Mouse (Mus musculus): ENCODE results near the gene Aqp12. TPM values are rescaled to one million over a fixed set of nuclear protein-coding genes. Genes with fewer than 3 reads are reported as not detected.

The Aqp12 gene
- polyA plus RNA-seq, 1 experiment from 2014 or later = not detected

DNA sequence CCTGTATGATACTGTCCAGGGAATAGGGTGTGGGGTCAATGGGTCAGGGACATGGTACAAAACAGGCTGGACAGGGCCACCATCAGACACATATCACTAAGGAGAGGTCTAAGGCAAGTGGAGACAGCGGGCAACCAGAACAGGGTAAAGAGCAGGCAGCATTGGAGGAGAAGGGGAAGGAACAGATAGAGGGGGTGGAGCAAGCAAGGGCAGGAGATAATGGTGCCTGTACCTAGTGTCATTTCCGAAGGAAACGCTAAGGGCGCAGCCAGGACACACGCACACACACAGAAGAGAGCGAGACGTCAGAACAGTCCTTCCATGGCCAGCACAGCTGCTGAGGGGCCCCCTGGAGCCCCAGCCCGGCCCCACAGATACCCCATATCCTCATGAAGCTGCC is 20.5 kb downstream of the Aqp12 start:
- Histone ChIP-seq H3K4me3 (no peak overlapping the region), H3K27ac (no peak overlapping the region), H3K4me2 (no peak overlapping the region), H3K36me3 (replicated peaks) (peaks cover 54% of the 10 kb centered on the region), H3K27me3 (replicated peaks) (no peaks in the 10 kb centered on the region), H3K9ac (no peak overlapping the region), H3K9me3 (no peaks in the 10 kb centered on the region), H3K4me1 (no peaks in the 10 kb centered on the region)
- WGBS = 87% methylated on average over 8 of the region's 8 CpGs
- no peak for ATAC-seq (replicated peaks)

GRCm38 (mm10) chr1:93029387-93029786 is 23.3 kb downstream of the Aqp12 start:
- no peak overlapping the region for H3K4me2 ChIP-seq
- no peaks in the 10 kb centered on the region for H3K4me1 ChIP-seq
- no peak for ATAC-seq (replicated peaks)
- no peak overlapping the region for H3K27ac ChIP-seq
- peaks cover 36% of the 10 kb centered on the region for H3K36me3 ChIP-seq (replicated peaks)
- H3K27me3 ChIP-seq (replicated peaks) = no peaks in the 10 kb centered on the region
- no peaks in the 10 kb centered on the region for H3K9me3 ChIP-seq
- no peak overlapping the region for H3K4me3 ChIP-seq
- no peak overlapping the region for H3K9ac ChIP-seq
- WGBS = 95% methylated on average over 10 of the region's 10 CpGs

DNA sequence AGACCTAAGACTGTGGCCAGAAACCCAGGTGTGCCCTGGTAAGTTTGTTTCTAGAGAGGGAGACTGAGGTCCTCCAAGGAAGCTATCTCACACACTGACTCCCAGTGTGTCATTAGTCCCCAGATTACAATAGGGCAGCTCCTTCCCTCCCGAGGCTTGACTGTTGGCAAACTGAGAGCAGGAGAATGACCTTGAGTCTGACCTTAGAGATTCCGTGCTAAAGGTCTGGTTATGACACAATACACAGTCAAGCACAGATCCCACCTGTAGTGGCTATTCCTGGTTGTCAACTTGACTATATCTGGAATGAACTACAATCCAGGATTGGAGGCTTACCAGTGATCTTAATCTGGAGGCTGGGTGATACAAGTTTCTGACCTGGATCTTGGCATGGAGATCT is 23.9 kb downstream of the Aqp12 start:
- no peaks in the 10 kb centered on the region for H3K27me3 ChIP-seq (replicated peaks)
- H3K27ac ChIP-seq = no peak overlapping the region
- peaks cover 29% of the 10 kb centered on the region for H3K36me3 ChIP-seq (replicated peaks)
- H3K4me3 ChIP-seq = no peak overlapping the region
- 76% methylated on average over 2 of the region's 2 CpGs for WGBS
- H3K4me1 ChIP-seq = no peaks in the 10 kb centered on the region
- H3K9ac ChIP-seq = no peak overlapping the region
- H3K4me2 ChIP-seq = no peak overlapping the region
- no peaks in the 10 kb centered on the region for H3K9me3 ChIP-seq
- ATAC-seq (replicated peaks) = no peak

- Histone ChIP-seq H3K36me3 (replicated peaks) (peaks cover 28% of the 10 kb centered on the region; the same call in 1 of the 2 replicates), H3K9ac (no peak overlapping the region), H3K27ac (no peak overlapping the region), H3K4me3 (no peak overlapping the region), H3K4me2 (no peak overlapping the region), H3K4me1 (no peaks in the 10 kb centered on the region), H3K9me3 (no peaks in the 10 kb centered on the region), H3K27me3 (replicated peaks) (no peaks in the 10 kb centered on the region)
- WGBS = 95% methylated on average over 3 of the region's 3 CpGs
- no peak for ATAC-seq (replicated peaks)
These were observed 25.1 kb downstream of the Aqp12 start for GRCm38 (mm10) chr1:93031199-93031598.

GRCm38 (mm10) chr1:93033989-93034388 is 27.9 kb downstream of the Aqp12 start:
- Histone ChIP-seq H3K4me3 (no peak overlapping the region), H3K4me1 (no peaks in the 10 kb centered on the region), H3K27me3 (replicated peaks) (no peaks in the 10 kb centered on the region), H3K27ac (no peak overlapping the region), H3K9ac (no peak overlapping the region), H3K36me3 (replicated peaks) (peaks cover 46% of the 10 kb centered on the region), H3K9me3 (no peaks in the 10 kb centered on the region), H3K4me2 (no peak overlapping the region)
- 52% methylated on average over 8 of the region's 8 CpGs for WGBS
- no peak for ATAC-seq (replicated peaks)

DNA sequence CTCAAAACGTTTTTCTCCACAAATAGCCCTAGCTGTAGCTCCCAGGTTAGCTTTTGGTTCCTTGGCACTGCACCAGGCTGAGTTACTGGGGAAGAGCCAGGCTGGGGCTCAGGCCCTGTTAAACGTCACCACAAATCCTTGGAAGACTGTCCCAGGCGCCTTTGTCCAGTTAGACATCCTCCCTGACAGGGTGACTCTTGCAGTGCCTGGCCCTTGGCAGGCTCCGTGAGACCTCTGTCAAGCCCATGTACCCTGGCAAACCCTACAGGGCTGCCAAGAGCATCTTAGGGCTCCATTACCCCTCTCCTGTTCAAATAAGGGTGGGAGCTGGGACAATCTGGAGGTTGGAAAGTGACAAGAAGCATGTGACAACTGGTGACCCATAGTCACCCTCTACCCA is 29.8 kb downstream of the Aqp12 start:
- WGBS = 83% methylated on average over 4 of the region's 4 CpGs
- Histone ChIP-seq H3K4me2 (no peak overlapping the region), H3K27me3 (replicated peaks) (no peaks in the 10 kb centered on the region), H3K9ac (no peak overlapping the region), H3K9me3 (no peaks in the 10 kb centered on the region), H3K4me1 (no peaks in the 10 kb centered on the region), H3K27ac (no peak overlapping the region), H3K36me3 (replicated peaks) (peaks cover 63% of the 10 kb centered on the region), H3K4me3 (no peak overlapping the region)
- ATAC-seq (replicated peaks) = no peak

DNA sequence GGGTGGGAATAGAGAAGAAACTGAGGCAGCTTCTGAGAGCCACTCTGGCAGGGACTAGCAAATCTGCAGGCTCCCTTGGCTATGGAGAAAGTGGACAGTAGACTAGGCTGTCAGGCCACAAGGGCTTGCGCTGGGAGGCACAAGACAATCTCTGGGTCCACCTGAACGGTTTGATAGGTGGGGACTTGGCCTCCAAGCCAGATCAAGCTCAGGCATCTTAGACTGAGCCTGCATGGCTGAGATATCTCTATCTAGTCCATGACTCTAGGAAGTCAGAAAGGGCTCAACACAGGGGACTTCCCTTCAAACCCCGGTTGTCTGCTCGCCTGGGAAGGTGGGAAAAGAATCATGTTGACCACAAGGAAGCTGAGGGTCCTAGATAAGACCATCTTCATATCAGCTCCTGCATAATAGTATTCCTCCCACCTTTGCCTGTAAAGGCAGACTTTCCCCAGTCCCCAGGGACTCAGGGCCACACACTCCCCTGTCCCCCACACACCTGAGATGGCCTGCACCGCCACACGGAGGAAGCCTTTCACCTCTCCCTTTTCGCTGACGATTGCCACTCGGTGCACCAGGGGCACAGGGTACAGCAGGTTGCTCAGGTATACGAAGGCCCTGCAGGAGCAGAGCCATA is 40.1 kb downstream of the Aqp12 start:
- H3K9me3 ChIP-seq = no peaks in the 10 kb centered on the region
- H3K27me3 ChIP-seq (replicated peaks) = no peaks in the 10 kb centered on the region
- no peak overlapping the region for H3K4me2 ChIP-seq
- peaks cover 56% of the 10 kb centered on the region for H3K36me3 ChIP-seq (replicated peaks)
- no peaks in the 10 kb centered on the region for H3K4me1 ChIP-seq
- ATAC-seq (replicated peaks) = no peak
- H3K4me3 ChIP-seq = no peak overlapping the region
- H3K9ac ChIP-seq = no peak overlapping the region
- 86% methylated on average over 10 of the region's 10 CpGs for WGBS
- H3K27ac ChIP-seq = no peak overlapping the region

DNA sequence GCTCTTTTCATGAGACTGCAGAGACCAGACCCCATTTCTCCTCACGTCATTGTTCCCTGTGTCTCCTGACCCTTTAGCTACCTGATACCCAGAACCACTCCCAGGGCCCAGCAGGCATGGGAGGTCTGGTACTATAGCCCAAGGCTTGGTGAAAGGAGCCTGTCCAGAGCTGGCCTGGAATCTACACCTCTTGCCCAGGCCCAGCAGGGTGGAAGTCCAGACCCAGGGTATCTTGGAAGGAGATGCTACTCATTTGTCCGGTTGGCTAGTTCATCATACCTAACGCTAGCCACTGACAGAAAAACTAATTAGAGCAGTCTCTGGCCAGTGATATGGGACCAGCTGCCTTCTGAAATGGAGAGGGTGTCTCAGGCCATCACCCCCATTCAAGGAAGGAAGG is 43.9 kb downstream of the Aqp12 start:
- H3K4me1 ChIP-seq = no peaks in the 10 kb centered on the region
- 93% methylated on average over 3 of the region's 3 CpGs for WGBS
- H3K27me3 ChIP-seq (replicated peaks) = no peaks in the 10 kb centered on the region
- peaks cover 62% of the 10 kb centered on the region for H3K36me3 ChIP-seq (replicated peaks)
- no peak overlapping the region for H3K27ac ChIP-seq
- H3K9ac ChIP-seq = no peak overlapping the region
- H3K4me2 ChIP-seq = no peak overlapping the region
- no peak for ATAC-seq (replicated peaks)
- H3K9me3 ChIP-seq = no peaks in the 10 kb centered on the region
- H3K4me3 ChIP-seq = no peak overlapping the region

DNA sequence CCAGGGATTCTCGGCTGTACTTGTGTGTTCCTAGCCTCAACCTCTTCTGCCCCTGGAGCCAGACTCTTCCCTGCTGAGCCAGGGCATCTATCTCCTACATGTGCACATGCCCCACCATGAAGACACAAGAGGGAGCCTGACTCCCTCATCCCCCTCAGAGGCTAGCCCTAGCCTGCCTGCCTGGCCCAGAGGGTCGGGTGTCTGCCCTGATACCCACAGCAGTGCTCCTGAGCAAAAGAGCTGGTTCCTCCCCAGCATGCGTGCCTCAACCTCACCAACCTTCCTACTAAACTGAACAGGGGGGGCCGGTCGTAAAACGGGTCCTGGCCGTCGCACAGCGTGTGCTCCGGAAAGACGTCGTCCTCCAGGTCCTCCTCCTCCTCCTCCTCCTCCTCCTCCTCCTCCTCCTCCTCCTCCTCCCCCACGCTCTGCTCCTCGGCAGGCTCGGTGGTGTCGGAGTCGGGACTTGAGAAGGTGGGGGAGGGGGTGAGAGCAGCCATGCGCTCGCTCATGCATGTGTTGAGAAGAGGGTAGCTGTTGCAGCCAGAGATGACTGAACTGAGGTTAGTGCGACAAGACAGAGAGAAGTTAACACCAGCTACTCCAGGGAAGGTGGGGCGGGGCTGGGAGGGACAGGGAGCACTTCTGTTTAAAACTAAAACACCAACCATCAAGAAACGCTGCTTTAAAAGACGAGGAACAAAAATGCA is 45.1 kb downstream of the Aqp12 start:
- no peak overlapping the region for H3K4me2 ChIP-seq
- no peak for ATAC-seq (replicated peaks)
- no peaks in the 10 kb centered on the region for H3K27me3 ChIP-seq (replicated peaks)
- H3K4me3 ChIP-seq = no peak overlapping the region
- no peaks in the 10 kb centered on the region for H3K9me3 ChIP-seq
- 60% methylated on average over 19 of the region's 23 CpGs for WGBS
- peaks cover 70% of the 10 kb centered on the region for H3K36me3 ChIP-seq (replicated peaks)
- H3K9ac ChIP-seq = no peak overlapping the region
- H3K27ac ChIP-seq = no peak overlapping the region
- H3K4me1 ChIP-seq = no peaks in the 10 kb centered on the region

Other genes with a start within 250 kb of the Aqp12 start
- gene Gpc1, start 174.7 kb upstream of the Aqp12 start, polyA plus RNA-seq (2015; fragmentation: Nextera tagmentation; extraction: Ambion mirVana) = 62.3 and 66.1 TPM in 2 replicates
- gene Ankmy1, start 103.4 kb upstream of the Aqp12 start, polyA plus RNA-seq (2015; fragmentation: Nextera tagmentation; extraction: Ambion mirVana) = 0.69 and 0.88 TPM in 2 replicates
- gene Dusp28, start 99.4 kb upstream of the Aqp12 start, polyA plus RNA-seq (2015; fragmentation: Nextera tagmentation; extraction: Ambion mirVana) = 15.4 and 15.7 TPM in 2 replicates
- 32.9 and 37.1 TPM in 2 replicates for gene Rnpepl1, start 95.6 kb upstream of the Aqp12 start, polyA plus RNA-seq (2015; fragmentation: Nextera tagmentation; extraction: Ambion mirVana)
- gene Capn10, start 72.0 kb upstream of the Aqp12 start, polyA plus RNA-seq (2015; fragmentation: Nextera tagmentation; extraction: Ambion mirVana) = 66.7 and 67.7 TPM in 2 replicates
- gene Gpr35, start 55.5 kb upstream of the Aqp12 start, polyA plus RNA-seq (2015; fragmentation: Nextera tagmentation; extraction: Ambion mirVana) = 0.30 and 0.50 TPM in 2 replicates
- gene Kif1a, start 95.6 kb downstream of the Aqp12 start, polyA plus RNA-seq (2015; fragmentation: Nextera tagmentation; extraction: Ambion mirVana) = 498 and 502 TPM in 2 replicates
- not detected in 2 replicates for gene Agxt, start 128.9 kb downstream of the Aqp12 start, polyA plus RNA-seq (2015; fragmentation: Nextera tagmentation; extraction: Ambion mirVana)
- 0.14 and 0.32 TPM in 2 replicates for gene 2310007B03Rik, start 154.6 kb downstream of the Aqp12 start, polyA plus RNA-seq (2015; fragmentation: Nextera tagmentation; extraction: Ambion mirVana)
- gene Crocc2, start 162.4 kb downstream of the Aqp12 start, polyA plus RNA-seq (2015; fragmentation: Nextera tagmentation; extraction: Ambion mirVana) = 0.52 and 0.54 TPM in 2 replicates
- 8.7 and 12.5 TPM in 2 replicates for gene Sned1, start 229.5 kb downstream of the Aqp12 start, polyA plus RNA-seq (2015; fragmentation: Nextera tagmentation; extraction: Ambion mirVana)